Comparison of ENCODE assay signal across 27 mouse cellular contexts in the genomic region with DNA sequence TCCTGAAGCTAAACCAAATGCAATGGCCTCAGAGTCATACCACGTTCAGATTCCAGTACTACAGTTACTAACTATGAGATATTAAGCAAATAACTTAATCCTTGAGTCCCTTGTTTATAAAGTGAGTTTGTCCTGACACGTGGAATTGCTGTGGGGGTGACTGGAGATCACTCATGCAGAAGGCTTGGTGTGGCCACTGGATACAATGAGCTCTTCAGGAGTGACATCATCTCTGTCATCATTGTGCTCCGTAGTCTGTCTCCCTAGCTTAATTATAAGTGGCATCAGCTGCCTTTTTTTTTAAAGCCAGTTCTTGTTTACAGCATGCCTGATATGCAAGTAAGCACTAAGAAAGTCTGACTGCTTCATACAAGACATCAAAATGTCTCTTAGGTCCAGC.
"Had no signal": no experiment of that assay in that cellular context is flagged by ENCODE, and none has a peak within 500 bp of the region (broad histone marks: within the 10 kb centered on the region; RNA-seq: fewer than 3 reads in every experiment).

No protein-coding gene starts in this region.

- H3K4me1 ChIP-seq: embryonic facial prominence, embryonic 12.5 days; embryonic facial prominence, embryonic 13.5 days; embryonic facial prominence, embryonic 15.5 days; forebrain, embryonic 13.5 days; forebrain, embryonic 15.5 days had no signal

- H3K36me3 ChIP-seq: embryonic facial prominence, embryonic 10.5 days; embryonic facial prominence, embryonic 12.5 days; embryonic facial prominence, embryonic 13.5 days; embryonic facial prominence, embryonic 15.5 days; forebrain, embryonic 10.5 days; forebrain, embryonic 12.5 days; forebrain, embryonic 15.5 days had no signal

- H3K9ac ChIP-seq: embryonic facial prominence, embryonic 12.5 days; embryonic facial prominence, embryonic 13.5 days; embryonic facial prominence, embryonic 15.5 days; forebrain, embryonic 12.5 days; forebrain, embryonic 13.5 days; forebrain, embryonic 15.5 days; forebrain, postnatal 0 days had no signal

- ATAC-seq: forebrain, embryonic 13.5 days; forebrain, embryonic 14.5 days; forebrain, embryonic 15.5 days; forebrain, embryonic 16.5 days; forebrain, postnatal 0 days had no signal

- H3K27me3 ChIP-seq: embryonic facial prominence, embryonic 12.5 days; embryonic facial prominence, embryonic 13.5 days; embryonic facial prominence, embryonic 15.5 days; forebrain, embryonic 15.5 days had no signal

- H3K4me3 ChIP-seq: embryonic facial prominence, embryonic 10.5 days; embryonic facial prominence, embryonic 12.5 days; embryonic facial prominence, embryonic 13.5 days; embryonic facial prominence, embryonic 15.5 days; erythroblast, embryonic 14.5 days; forebrain, embryonic 10.5 days; forebrain, embryonic 12.5 days; forebrain, embryonic 13.5 days; forebrain, embryonic 15.5 days; gastrocnemius, adult 2 months; heart, adult 2 months had no signal

- H3K27ac ChIP-seq: embryonic facial prominence, embryonic 10.5 days; embryonic facial prominence, embryonic 12.5 days; embryonic facial prominence, embryonic 13.5 days; embryonic facial prominence, embryonic 15.5 days; forebrain, embryonic 10.5 days; forebrain, embryonic 12.5 days; forebrain, embryonic 13.5 days; forebrain, embryonic 15.5 days; gastrocnemius, adult 2 months; heart, adult 2 months had no signal

- DNase-seq: cerebellum, adult 2 months; cerebellum, adult 8-10 months; cerebellum, adult 9-10 months; cerebellum, adult 9-11 months; cerebellum, postnatal 10 days; cerebellum, postnatal 14 days; cerebellum, postnatal 25 days; cerebellum, postnatal 36 days; embryo, embryonic 11 days; forebrain, postnatal 0 days; gastrocnemius, adult 2 months; gastrocnemius, postnatal 14 days; gastrocnemius, postnatal 25 days; gastrocnemius, postnatal 36 days; heart, adult 18-20 months; heart, adult 2 months had no signal

- H3K4me2 ChIP-seq: embryonic facial prominence, embryonic 12.5 days; embryonic facial prominence, embryonic 13.5 days; embryonic facial prominence, embryonic 15.5 days; forebrain, embryonic 12.5 days; forebrain, embryonic 13.5 days; forebrain, embryonic 15.5 days had no signal

- H3K9me3 ChIP-seq: embryonic facial prominence, embryonic 10.5 days; embryonic facial prominence, embryonic 12.5 days; embryonic facial prominence, embryonic 13.5 days; embryonic facial prominence, embryonic 15.5 days; forebrain, embryonic 10.5 days; forebrain, embryonic 12.5 days; forebrain, embryonic 13.5 days; forebrain, embryonic 15.5 days had no signal
